Mouse (Mus musculus): ENCODE data around the gene Gmip.

Gene Gmip

DNA sequence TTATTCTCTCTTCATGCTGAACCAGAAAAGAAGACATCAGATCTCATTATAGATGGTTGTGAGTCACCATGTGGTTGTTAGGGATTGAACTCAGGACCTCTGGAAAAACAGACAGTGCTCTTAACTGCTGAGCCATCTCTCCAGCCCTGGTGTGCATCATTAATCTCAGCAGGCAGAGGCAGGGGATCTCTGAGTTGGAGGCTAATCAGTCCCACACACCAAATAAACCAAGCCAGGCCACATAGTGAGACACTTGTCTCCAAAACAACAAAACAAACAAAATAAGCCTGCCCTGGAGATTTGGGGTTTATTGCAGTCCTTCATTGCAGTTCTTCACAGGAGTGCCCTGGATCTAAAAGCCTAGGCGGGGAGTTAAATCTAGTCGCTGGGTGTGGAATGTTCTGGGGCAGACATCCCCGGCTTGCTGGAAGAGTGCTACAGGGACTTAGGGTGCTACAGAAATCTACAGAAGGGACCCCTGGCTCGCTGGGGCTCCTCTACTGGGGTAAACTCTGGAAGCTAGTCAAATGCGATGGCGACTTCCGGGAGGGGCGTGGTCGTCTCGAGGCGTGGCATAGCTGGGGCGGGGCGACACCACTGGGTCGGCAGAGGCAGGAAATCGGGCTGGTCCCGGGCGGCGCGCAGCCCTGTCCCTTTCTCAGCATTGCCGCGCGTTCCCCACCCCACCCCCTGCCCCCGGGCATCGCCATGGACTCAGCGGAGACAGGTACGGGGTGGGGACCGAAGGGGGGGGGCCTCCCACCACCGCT lies at the start of gene Gmip:
Gmip (plus strand) TSS at position 586 of the 770 bp plus-strand sequence.
- peak; percentile 67 for DNase-seq

DNA sequence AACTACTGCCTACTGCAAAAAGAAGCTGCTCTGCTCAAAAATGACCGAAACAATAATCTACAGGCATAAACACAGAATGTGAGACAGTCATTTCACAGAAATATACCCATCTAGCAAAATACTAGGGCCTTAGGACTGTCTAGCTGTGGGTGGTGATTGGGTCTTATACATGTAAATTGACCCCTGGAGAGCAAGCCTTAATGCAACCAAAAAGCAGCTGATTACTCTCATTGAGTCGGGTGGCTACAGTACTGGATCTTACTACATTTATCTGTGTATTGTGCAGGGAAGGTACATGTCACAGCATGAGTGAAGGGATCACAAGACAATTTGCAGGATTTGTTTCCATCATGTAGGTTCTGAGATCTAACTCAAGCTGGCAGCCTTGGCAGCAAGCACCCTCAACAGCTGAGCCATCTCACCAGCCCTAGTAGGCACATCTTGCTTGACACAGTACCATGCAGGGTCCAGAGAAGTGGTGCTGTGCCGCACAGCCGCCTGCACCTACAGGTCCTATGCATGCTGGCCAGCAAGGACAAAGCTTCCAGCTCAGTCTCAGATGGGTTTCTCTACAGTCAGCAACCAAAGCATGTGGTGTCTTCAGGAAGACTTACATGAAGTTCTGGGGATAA lies 46.5 kb upstream of the Gmip start:
- no peak for DNase-seq

DNA sequence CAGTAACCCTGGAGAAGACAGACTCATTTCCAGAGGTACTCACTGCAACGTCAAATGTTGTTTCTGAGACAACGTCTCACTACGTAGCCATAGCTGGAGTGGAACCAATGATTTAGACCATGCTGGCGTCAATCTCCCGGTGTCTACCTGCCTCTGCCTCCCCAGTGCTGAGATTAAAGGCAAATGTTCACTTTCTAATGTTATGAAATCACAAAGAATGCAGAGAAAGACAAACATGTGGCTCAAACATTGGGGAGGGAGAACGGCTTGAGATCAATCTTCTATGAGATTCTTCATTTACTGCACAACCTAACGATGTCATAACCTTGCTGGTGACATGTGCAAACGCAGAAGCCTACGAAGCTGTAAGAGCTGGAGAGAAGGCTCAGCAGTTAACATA lies 37.3 kb upstream of the Gmip start:
- no peak for DNase-seq

DNA sequence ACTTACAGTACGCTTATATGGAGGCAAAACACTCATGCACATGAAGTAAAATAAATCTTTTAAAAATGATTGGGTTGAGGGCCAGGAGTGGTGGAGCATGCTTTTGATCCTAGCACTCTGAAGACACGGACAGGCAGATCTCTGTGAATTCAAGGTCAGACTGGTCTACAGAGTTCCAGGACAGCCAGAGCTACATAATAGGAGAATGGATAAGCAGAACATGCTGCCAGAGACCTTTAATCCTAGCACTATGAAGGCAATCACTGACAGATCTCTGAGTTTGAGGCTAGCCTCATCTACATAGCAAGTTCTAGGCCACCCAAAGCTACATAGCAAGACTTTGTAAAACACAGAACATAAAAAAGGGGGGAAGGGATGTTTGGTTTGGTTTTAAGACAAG lies 36.4 kb upstream of the Gmip start:
- no peak for DNase-seq

DNA sequence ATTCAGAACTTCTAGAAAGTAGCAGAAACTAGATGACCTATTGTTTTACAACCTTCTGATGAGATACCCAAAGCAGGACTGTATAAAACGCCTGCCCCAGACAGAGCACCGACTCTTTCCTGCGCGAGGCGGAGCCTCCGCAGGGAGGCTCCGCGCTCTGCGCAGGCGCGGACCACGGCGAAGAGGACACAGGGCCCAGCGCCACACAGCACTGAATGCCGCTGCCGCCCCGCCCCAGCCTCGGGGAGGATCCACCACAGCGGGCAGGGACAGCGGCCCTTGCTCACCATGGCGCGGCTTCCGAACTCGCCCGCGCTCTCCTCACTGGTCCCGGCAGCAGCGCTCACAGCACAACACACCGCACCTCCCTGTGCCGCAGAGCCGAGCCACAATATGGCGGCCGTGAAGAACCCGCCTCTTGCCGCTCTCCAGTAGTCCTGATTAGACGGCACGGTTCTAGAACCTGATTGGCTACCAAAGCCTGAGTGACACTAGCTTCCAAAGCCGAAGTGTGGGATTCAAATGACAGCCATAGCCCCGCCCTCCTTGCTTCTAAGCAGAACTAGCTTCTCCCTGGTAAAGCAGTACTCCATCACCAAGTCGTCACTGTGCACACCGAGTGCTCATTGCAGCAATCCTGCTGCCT lies 33.9 kb upstream of the Gmip start, which contains the start of gene Gm20422:
Gm20422 (minus strand) TSS at position 384 of the 646 bp plus-strand sequence.
- peak; percentile 82 for DNase-seq

DNA sequence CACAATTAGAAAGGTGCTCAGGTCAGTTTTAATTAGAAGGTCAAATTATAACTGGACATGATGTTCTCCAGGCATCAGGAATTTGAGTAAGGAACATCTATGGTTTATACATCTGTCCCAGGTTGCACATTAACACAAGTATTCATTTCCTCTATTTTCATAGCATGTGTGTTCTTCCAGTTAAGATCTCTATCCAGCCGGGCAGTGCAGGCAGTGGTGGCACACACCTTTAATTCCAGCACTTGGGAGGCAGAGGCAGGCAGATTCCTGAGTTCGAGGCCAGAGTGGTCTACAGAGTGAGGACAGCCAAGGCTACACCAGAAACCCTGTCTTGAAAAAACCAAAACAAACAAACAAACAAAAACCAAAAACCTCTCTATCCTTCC lies 33.3 kb upstream of the Gmip start:
- no peak for DNase-seq

DNA sequence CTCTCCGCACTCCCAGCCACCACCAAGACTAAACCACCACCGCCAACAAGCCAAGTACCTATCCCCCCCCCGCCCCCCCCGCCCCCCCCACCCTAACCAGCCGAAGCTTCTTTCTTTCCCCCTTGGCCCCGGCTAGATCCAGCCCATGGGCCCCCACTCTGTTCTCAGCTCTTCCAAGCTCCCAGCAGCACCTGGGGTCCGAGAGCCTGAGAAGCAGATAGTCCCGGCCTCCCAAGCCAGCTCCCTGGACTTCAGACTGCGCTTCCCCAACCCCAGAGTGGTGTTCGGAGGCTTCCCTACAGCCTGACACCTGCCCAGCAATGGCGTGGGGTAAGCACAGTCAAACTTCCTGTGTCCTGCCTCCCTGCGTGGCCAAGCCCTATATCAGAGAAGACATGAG lies 31.4 kb upstream of the Gmip start:
- DNase-seq = no peak

DNA sequence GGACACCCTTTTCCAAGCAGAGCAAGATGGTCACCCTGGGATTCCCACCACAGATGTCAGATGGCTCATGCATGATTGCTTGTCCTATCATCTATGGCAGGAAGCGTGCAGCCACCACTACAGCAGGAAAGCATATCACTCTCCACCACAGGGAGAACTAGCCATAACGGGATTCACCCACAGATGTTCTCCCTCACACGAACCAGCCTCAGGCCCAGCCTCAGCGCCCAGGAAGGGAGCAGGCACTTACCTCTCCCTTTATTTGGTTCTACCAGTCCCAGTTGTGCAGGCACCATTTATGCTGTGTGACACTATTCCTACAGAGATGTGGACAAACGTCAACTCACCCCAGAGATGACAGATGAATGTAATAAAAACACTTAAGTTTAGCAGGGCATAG lies 19.4 kb upstream of the Gmip start:
- no peak for DNase-seq

DNA sequence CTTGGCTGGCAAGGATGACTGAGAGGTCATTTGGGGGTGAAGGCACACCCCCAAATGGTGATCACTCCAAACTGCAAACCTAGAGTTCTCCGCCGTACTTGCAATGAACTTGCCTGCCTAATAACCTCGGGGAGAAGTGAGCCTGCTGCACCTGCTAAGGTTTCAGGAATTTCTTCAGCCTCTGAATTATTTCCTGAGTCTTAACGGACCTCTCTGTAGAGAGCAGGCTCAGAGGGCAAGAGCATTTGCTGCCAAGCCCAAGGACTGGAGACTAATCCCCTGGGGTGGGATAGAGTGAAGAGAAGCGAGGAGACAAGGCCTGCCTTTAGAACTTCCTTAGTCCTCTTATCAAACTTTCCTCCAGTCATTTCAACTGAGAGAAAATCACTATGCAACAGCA lies 18.7 kb upstream of the Gmip start:
- DNase-seq = no peak

DNA sequence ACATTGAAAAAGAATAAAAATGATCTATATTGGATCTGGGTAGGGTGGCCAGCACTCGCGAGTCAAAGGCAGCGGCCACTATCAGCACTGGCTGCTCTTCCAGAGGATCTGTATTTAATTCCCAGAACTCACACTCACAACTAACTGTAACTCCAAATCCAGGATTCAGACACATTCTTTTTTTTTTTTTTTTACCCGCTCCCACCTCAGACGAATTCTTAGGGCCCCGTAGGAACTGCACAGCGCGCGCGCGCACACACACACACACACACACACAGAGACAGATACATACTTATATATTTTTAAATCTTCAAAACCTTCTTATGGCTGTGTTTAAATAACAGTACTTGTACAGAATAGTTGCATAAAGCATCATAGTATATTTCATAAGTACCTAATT lies 18.1 kb upstream of the Gmip start:
- no peak for DNase-seq

DNA sequence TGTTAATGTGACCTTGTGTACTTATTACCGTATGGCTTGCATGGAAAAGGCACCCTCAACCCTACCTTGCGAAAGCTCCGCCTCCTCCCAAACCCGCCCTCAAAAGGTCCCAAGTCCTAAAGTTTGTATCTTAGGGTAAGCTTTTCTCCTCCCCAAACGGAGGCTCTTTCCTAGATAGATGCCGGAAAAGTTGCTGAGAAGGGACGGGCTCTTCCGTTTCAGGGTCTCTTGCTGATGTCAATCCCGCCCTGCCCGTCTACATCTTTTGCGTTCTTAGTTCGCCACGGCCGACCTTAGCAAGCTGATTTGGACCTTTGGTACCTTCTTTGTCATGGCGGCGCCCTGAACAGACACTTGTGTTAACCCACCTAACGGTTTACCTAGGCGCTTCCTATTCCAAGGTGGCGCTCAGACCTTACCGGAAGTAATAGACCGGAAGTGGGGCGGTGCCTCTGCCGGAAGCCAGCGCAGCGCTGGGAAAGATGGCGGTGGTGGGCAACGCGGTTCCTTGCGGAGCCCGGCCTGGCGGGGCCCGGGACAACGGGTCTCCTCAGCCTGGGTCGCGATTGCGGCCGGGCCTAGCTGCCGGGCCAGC lies 17.6 kb upstream of the Gmip start, which contains the start of the genes Atp13a1 and Zfp866:
Atp13a1 (plus strand) TSS at position 391 of the 595 bp plus-strand sequence.
Zfp866 (minus strand) TSS at position 406 of the 595 bp plus-strand sequence.
- peak; percentile 85 for DNase-seq

DNA sequence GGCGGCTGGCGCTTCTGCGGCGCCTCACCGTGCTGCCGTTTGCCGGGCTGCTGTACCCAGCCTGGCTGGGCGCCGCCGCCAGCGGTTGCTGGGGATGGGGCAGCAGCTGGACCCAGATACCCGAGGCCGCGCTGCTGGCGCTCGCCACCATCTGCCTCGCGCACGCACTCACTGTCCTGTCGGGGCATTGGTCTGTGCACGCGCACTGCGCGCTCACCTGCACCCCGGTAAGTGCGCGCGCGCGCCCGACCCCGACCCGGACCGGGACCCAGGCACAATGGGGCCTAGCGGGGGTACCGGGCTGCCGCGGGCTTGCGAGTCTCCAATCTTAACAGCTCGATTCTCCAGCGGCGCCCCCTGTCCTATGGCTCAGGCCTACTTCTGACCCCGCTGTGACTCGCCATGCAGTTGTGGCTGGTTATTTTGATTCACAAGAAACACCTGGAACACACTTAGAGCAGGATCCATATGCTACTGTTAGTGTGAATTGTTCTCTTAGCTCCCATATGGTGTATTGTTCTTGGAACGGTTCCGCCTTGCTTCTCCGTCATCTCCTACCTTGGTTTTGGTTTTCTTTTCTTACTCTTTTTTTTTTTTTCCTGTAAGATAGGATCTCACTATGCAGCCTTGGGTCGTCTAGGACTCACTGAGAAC lies 16.9 kb upstream of the Gmip start:
- peak; percentile 35 for DNase-seq

DNA sequence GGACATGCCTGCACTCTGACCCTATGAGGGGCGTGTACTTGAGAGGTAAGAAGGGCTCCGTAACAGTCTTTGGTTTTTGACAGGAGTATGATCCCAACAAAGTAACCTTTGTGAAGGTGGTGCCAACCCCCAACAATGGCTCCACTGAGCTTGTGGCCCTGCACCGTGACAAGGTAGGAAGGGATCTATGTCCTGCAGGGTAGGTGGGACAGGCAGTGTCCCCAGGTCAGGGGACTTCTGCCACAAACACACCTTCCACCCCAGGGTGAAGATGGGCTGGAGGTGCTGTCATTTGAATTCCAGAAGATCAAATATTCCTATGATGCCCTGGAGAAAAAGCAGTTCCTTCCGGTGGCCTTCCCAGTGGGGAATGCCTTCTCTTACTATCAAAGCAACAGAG lies 14.8 kb upstream of the Gmip start:
- no peak for DNase-seq

DNA sequence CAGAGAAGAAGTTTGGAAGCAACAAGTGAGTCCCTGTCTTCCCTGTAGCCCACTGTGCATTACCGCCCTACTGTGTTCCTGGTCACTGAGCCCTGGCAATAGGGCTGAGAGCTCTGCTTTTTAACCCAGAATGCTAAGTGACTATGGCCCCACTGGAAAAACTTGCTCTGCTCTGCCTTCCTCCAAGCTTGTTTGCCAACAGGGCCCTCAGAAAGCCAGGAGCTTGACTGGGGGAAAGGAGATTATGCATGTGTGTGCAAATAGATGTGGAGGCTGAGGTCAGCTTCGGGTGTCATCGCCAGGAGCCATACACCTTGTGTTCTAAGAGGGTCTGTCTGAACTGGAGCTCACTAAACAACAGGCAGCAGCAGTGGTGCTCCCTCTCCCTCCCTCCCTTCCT lies 14.4 kb upstream of the Gmip start:
- no peak for DNase-seq

DNA sequence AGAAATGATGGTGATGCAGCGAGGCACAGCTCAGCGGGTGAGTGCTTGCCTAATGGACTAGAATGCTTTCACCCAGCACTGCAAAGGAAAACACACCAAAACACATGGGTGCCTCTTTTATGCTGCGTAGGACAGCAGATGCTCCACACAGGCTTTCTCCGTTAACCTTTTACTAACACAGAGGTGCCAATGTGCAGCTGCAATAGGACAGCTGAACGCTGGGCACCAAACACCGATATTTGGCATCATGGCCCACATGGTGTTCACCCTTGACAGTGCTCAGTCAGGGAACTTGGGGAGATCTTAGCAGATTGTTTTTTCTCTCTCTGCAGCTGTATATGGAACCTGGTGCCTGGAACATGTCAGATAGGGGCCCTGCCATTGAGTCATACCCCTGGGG lies 13.6 kb upstream of the Gmip start:
- no peak for DNase-seq

DNA sequence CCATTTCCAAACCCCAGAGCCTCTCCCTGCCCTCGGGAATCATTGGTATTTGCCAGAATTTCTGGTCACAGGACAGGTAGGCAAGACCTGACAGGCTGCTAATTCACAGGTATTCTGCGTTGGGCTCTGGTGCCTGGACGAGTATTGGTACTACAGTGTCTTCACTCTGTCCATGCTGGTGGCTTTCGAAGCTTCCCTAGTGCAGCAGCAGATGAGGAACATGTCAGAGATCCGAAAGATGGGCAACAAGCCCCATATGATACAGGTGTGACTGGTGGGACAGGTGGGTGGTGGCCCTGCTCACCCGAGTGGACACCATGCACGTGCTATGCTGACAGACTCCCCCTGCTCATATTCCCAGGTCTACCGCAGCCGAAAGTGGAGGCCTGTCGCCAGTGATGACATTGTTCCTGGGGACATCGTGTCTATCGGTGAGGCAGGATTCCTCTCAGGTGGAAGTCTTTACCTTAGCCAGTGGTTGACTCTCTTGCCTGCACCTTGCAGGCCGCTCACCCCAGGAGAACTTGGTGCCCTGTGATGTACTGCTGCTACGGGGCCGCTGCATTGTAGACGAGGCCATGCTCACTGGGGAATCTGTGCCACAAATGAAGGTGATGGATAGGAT lies 11.6 kb upstream of the Gmip start:
- DNase-seq = no peak

DNA sequence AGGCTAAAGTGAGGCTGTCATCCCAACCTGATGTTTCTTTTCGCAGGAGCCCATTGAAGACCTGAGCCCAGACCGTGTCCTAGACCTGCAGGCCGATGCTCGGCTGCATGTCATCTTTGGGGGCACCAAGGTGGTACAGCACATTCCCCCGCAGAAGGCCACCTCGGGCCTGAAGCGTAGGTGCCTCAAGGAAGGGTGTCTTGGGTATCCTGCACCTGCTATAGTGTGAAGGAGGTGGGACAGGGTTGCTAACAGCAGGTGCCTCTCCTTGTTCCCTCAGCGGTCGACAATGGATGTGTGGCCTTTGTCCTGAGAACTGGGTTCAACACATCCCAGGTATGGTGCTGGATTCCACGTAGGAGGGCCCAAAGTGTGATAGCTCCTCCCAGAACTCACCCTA lies 10.8 kb upstream of the Gmip start:
- DNase-seq = no peak

DNA sequence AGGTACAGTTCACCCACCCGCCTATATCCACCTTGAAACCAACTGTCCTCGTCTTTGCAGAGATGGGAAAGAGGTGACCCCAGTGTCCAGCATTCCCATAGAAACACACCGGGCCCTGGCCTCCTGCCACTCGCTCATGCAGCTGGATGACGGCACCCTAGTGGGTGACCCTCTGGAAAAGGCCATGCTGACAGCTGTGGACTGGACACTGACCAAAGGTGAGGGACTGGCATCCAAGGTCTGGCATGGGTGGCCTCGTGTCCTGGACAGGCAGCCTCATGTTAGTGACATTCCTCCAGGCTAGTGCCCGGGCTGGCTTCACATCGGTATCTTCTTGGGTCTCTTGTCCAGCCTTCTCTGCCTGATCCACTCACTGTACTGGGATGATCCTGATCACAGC lies 9.2 kb upstream of the Gmip start:
- no peak for DNase-seq

DNA sequence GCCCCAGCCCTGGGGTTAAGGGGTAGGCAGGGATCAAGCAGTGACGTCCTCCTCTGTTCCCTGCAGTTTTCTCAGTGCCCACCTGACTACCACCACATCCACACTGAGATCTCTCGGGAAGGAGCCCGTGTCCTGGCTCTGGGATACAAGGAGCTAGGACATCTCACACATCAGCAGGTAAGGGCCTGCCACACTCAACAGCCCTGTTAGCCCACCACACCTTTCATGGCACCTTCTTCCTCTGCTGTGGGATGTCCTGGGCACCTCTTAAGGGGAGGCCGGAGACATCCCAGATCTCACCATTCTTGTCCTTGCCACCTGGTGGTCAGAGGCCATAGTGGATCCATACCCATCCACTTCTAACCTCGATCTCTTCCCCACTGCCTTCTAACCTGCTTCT lies 8.5 kb upstream of the Gmip start:
- no peak for DNase-seq

DNA sequence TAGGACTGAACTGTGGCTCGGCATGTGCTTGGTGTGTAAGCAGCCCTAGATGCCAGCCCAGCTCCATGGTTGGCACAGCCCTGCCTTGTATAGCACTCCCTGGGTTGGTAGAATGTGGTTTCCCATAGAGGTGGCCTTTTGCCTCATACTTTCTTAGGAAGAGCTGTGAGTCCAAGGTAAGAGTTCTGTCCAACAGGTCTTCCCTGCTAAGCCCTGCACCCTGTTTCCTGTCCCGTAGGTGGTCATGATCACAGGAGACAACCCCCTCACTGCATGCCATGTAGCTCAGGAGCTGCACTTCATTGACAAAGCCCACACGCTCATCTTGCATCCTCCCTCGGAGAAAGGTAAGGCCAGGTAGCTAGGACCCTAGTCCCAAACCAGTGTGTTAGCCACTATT lies 6.7 kb upstream of the Gmip start:
- DNase-seq = no peak

DNA sequence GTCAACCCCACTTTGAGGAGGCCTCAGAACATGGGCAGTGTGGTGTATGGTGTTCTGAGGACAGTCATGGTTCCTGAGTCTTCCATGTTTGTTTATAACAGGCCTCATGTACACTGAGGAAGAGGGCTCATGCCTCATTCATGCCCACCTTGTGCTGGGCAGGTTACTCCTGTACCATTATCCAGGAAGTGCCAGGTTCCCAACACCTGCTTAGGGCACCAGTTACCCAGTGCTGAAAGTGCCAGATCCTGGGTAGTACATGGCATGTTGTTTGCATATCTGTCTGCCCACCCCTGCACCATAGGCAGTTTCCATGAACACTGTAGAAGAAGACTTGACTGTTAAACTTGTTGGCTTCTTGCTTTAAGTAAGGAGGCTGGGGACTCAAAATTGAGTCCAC lies 6.3 kb upstream of the Gmip start:
- DNase-seq = no peak

DNA sequence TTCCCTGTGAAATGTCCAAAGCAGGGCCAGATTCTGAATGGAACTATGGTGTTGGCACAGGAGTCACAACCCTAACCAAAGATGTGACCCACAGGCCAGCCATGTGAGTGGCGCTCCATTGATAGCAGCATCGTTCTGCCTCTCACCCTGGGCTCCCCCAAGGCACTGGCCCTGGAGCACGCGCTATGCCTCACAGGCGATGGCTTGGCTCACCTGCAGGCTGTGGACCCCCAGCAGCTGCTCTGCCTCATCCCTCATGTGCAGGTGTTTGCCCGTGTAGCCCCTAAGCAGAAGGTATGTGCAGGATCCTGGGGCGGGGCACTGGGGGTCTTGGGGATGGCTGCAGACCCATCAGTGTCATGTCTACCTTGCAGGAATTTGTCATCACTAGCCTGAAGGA lies 5.1 kb upstream of the Gmip start:
- no peak for DNase-seq

DNA sequence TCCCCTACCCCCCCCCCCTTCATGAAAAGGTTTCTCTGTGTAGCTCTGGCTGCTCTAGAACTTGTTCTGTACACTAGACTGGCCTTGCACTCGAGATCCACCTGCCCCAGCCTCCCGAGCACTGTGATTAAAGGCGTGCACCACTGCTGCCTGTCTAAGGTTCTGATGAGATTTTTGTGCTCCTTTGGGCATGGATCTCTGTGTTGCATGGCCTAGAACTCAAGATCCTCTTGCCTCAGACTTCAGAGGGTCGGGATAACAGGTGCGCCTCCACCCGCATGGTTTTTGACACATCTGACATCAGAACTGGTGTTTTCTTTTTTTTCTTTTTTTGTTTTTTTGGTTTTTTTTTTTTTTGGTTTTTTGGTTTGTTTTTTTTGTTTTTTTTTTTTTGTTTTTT lies 3.9 kb upstream of the Gmip start:
- no peak for DNase-seq
